Comparison of ENCODE assay signal across 7 mouse cellular contexts in the genomic region with DNA sequence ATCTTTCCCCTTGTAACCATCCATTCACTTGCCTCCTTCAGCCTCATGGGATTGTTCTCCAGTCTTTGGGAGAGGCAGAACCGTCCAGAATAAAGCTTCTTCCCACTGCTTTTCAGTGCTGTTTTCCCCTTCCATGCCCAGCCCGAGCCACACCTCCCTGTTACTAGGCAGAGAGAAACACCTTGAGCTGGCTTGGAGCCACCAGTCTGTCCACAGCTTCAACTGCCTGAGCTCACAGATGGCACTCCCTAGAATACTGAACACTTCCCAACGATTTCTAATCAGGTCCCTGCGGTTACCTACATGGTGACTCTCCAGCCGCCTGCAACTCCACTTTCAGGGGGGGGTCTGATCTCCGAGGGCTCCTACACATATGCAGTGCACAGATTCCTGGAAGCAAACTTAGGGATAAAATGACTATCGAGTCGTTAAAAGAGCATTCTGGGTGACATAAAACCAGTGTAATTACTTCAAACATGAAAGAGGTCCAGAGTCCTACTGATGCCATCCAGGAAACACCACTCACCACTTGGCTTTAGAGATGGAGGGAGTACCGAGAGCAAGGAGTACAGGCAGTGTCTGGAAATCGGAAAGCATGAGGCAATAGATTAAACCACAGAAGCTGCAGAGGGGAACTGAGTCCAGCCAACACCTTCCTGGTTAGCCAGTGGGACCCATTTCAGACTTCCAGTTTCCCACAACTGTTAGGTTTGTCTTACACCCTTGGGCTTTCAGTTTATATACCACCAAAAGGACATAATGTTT. TPM values are rescaled to one million over a fixed set of nuclear protein-coding genes. Genes with fewer than 3 reads are reported as not detected.
DNase-seq lines count a peak whose midpoint lies in the region; ATAC-seq and TF ChIP-seq lines count a peak whose summit lies in the region.

A gene (minus strand): TSS at position 135 of the 765 bp plus-strand sequence.

- H3K9me3 ChIP-seq in MEL (replicated peaks; ENCODE audit: insufficient read depth, low read length): no peaks in the 10 kb centered on the region
- H3K9me3 ChIP-seq in heart, embryonic 15.5 days (replicated peaks): no peaks in the 10 kb centered on the region
- no peaks in the 10 kb centered on the region for H3K9me3 ChIP-seq in stomach, embryonic 16.5 days (replicated peaks; ENCODE audit: control insufficient read depth, low read length)

- H3K4me2 ChIP-seq in heart, embryonic 15.5 days: peak within 1 kb of the TSS; percentile 96
- peak within 1 kb of the TSS; percentile 81 for H3K4me2 ChIP-seq in stomach, embryonic 16.5 days (ENCODE audit: low read depth, low read length)

- TF ChIP-seq POLR2A in MEL (IDR thresholded peaks at IDR 0.05; ENCODE audit: control insufficient read depth in 1 of 2, insufficient read depth in 1 of 2, low read depth in 1 of 2, low read length in 2 of 2, poor library complexity in 1 of 2): no peak
- no peak for TF ChIP-seq POLR2A in lung, adult 2 months (IDR thresholded peaks at IDR 0.05; ENCODE audit: borderline replicate concordance, extremely low read depth, low read depth, low read length)

- no peak for TF ChIP-seq EP300 in MEL (IDR thresholded peaks at IDR 0.05; ENCODE audit: low read depth in 1 of 2, low read length in 2 of 2)

- H3K27me3 ChIP-seq in C2C12 (ENCODE audit: control insufficient read depth, insufficient read depth, insufficient read length): no peaks in the 10 kb centered on the region
- no peaks in the 10 kb centered on the region for H3K27me3 ChIP-seq in MEL (ENCODE audit: control insufficient read depth in 1 of 2, insufficient read depth in 2 of 2, low read length in 2 of 2)
- H3K27me3 ChIP-seq in heart, embryonic 15.5 days: 0 out of 2 replicates have a peak, but pooled peaks cover 4% of the 10 kb centered on the region
- H3K27me3 ChIP-seq in stomach, embryonic 16.5 days (ENCODE audit: control insufficient read depth, insufficient read depth, low read length): no peaks in the 10 kb centered on the region

- H3K9ac ChIP-seq in MEL (ENCODE audit: control insufficient read depth, low read depth, low read length, poor library complexity, severe bottlenecking): peak within 1 kb of the TSS; percentile 84
- H3K9ac ChIP-seq in heart, embryonic 15.5 days: peak within 1 kb of the TSS; percentile 75
- peak within 1 kb of the TSS; percentile 89 for H3K9ac ChIP-seq in stomach, embryonic 16.5 days (ENCODE audit: low read length)

- no peak for ATAC-seq in heart, embryonic 15.5 days (replicated peaks; ENCODE audit: insufficient number of reproducible peaks, insufficient read depth, low FRiP score, low read depth)
- peak; percentile 49; the same call in 1 of the 2 replicates for ATAC-seq in stomach, embryonic 16.5 days (ENCODE audit: insufficient read depth, low FRiP score)

- H3ac ChIP-seq in C2C12 (ENCODE audit: control insufficient read depth, insufficient read length, low read depth): peak within 1 kb of the TSS; percentile 88

- H3K79me2 ChIP-seq in C2C12 (ENCODE audit: control insufficient read depth, insufficient read depth) (no peaks in the 10 kb centered on the region), MEL (ENCODE audit: control insufficient read depth, insufficient read depth, low read length, poor library complexity) (peaks cover 8% of the 10 kb centered on the region)

- TF ChIP-seq CTCF in C2C12 (IDR thresholded peaks at IDR 0.05; ENCODE audit: control insufficient read depth, insufficient read depth, insufficient read length): no peak
- no peak for TF ChIP-seq CTCF in MEL (IDR thresholded peaks at IDR 0.05 in 2 of 3, conservative IDR thresholded peaks at IDR 0.05 in 1 of 3; ENCODE audit: control insufficient read depth in 1 of 3, insufficient read depth in 1 of 3, low read depth in 2 of 3, low read length in 3 of 3, poor library complexity in 1 of 3, severe bottlenecking in 1 of 3)
- no peak for TF ChIP-seq CTCF in lung, adult 2 months (IDR thresholded peaks at IDR 0.05; ENCODE audit: insufficient read depth, low read length)

- WGBS in heart, embryonic 15.5 days: 50% methylated on average over 10 of the region's 10 CpGs
- 48% methylated on average over 10 of the region's 10 CpGs for WGBS in lung, adult 2 months
- WGBS in stomach, embryonic 16.5 days: 54% methylated on average over 10 of the region's 10 CpGs

- peaks cover 16 to 32% of the 10 kb centered on the region in 2 experiments for H3K4me1 ChIP-seq in MEL (ENCODE audit: control insufficient read depth in 1 of 2, insufficient read depth in 2 of 2, low read length in 2 of 2)
- peaks cover 18% of the 10 kb centered on the region for H3K4me1 ChIP-seq in heart, embryonic 15.5 days (replicated peaks)
- peaks cover 3% of the 10 kb centered on the region; the same call in 1 of the 2 replicates for H3K4me1 ChIP-seq in lung, adult 2 months (ENCODE audit: control insufficient read depth, insufficient read depth, low read length)
- H3K4me1 ChIP-seq in stomach, embryonic 16.5 days (ENCODE audit: control insufficient read depth, insufficient read depth, low read length): peaks cover 13% of the 10 kb centered on the region

- peak within 1 kb of the TSS; percentile 39 for H3K4me3 ChIP-seq in C2C12 (ENCODE audit: insufficient read depth, poor library complexity, severe bottlenecking)
- peak within 1 kb of the TSS; percentile 66 to 84 for H3K4me3 ChIP-seq in MEL (ENCODE audit: control insufficient read depth in 1 of 2, insufficient read depth in 1 of 2, low read depth in 2 of 2, low read length in 2 of 2)
- peak within 1 kb of the TSS; percentile 60 for H3K4me3 ChIP-seq in heart, embryonic 15.5 days
- H3K4me3 ChIP-seq in lung, adult 2 months (replicated peaks; ENCODE audit: extremely low read depth, low read depth, low read length): peak within 1 kb of the TSS; percentile 56
- H3K4me3 ChIP-seq in stomach, embryonic 16.5 days (replicated peaks; ENCODE audit: low read length): peak within 1 kb of the TSS; percentile 69

- no peaks in the 10 kb centered on the region for H3K79me3 ChIP-seq in C2C12 (ENCODE audit: low read depth)

- H3K36me3 ChIP-seq in C2C12 (ENCODE audit: control insufficient read depth, insufficient read depth) (no peaks in the 10 kb centered on the region), MEL (ENCODE audit: control insufficient read depth in 1 of 2, insufficient read depth in 2 of 2, low read length in 2 of 2) (peaks cover 0 to 32% of the 10 kb centered on the region in 2 experiments; a peak in 2 of 4 replicates)
- no peaks in the 10 kb centered on the region for H3K36me3 ChIP-seq in heart, embryonic 15.5 days
- H3K36me3 ChIP-seq in stomach, embryonic 16.5 days (ENCODE audit: control insufficient read depth, insufficient read depth, low read length): no peaks in the 10 kb centered on the region

- no peak for DNase-seq in MEL (ENCODE audit: low read depth, low spot score)
- DNase-seq in lung, adult 2 months: peak; percentile 40
- DNase-seq in frontal cortex, postnatal 10 days (ENCODE audit: low spot score in 2 of 2): no peak
- no peak for DNase-seq in gastrocnemius, adult 8-10 months (ENCODE audit: low spot score in 2 of 2)

- peak within 1 kb of the TSS; percentile 78 for H3K27ac ChIP-seq in MEL (ENCODE audit: control insufficient read depth, low read depth, low read length)
- H3K27ac ChIP-seq in heart, embryonic 15.5 days: peak within 1 kb of the TSS; percentile 67
- H3K27ac ChIP-seq in stomach, embryonic 16.5 days (ENCODE audit: low read length): peak within 1 kb of the TSS; percentile 76

- no peak for TF ChIP-seq RAD21 in MEL (IDR thresholded peaks at IDR 0.05; ENCODE audit: low read depth, low read length)

TF ChIP-seq in C2C12, 6 proteins besides CTCF, POLR2A, EP300 and RAD21:
- TF ChIP-seq MYOD1 (IDR thresholded peaks at IDR 0.05; ENCODE audit: control insufficient read depth, insufficient read length, low read depth) (no peak), CEBPB (IDR thresholded peaks at IDR 0.05; ENCODE audit: low read depth) (no peak)

TF ChIP-seq in MEL, 35 proteins besides CTCF, POLR2A, EP300 and RAD21:
- TF ChIP-seq POLR2AphosphoS2 (IDR thresholded peaks at IDR 0.05; ENCODE audit: low read length): peak; percentile 22; the same call in 1 of the 2 replicates
- no peak for TF ChIP-seq ETS1 (IDR thresholded peaks at IDR 0.05; ENCODE audit: low read depth, low read length)

RNA-seq across cellular contexts. Expression of the gene that starts here (rescaled TPM):
- polyA plus RNA-seq in C2C12 (2012; fragmentation: generic; extraction: Trizol) (0.92 TPM), MEL (2012; ENCODE audit: insufficient read depth in 1 of 2, insufficient read length in 2 of 2, low read depth in 1 of 2, low replicate concordance in 2 of 2, missing spikeins in 1 of 2) (under 1 TPM in 1 of 2 experiments, not detected in 1; 0.95 TPM)
- total RNA-seq in MEL (2012; rRNA removed): 0.50 and 0.78 TPM in 2 replicates
- 0.67 and 1.1 TPM in 2 replicates for polyA plus RNA-seq in heart, embryonic 15.5 days (2015; fragmentation: Nextera tagmentation; extraction: Ambion mirVana)
- polyA plus RNA-seq in lung, adult 2 months (2012; rRNA removed): 6.8 and 10.1 TPM in 2 replicates
- 1.7 and 1.8 TPM in 2 replicates for polyA plus RNA-seq in stomach, embryonic 16.5 days (2015; fragmentation: Nextera tagmentation; extraction: Ambion mirVana)
- under 1 TPM in 3 of 4 experiments, not detected in 1; 0.27 to 0.35 (median 0.29) TPM for total RNA-seq in gastrocnemius, adult 8-10 months (2022)
